Mouse (Mus musculus) limb, embryonic 14.5 days (tissue): ENCODE measurements around the gene Cd160. TPM values are rescaled to one million over a fixed set of nuclear protein-coding genes. Genes with fewer than 3 reads are reported as not detected.

Experiments
- ATAC-seq: fragments of 200-750 bp; cut with Nextera tagmentation; 2 replicates; pipeline ENCODE4 v1.8.0; 2017; ENCODE audit warnings: low read depth, moderate number of reproducible peaks, moderate TSS enrichment; ENCODE audit not compliant: low FRiP score
- DNase-seq: peaks from one replicate; pipeline ENCODE4 v3.0.0-alpha.2; 2015; ENCODE audit warnings: low spot score
- H3K27ac ChIP-seq: fragments of 300-500 bp; sonication (generic); replicated peaks from 2 replicates; pipeline ENCODE4 v1.5.1; 2014; ENCODE audit warnings: low read depth, mild to moderate bottlenecking, low read length, moderate library complexity, mixed read lengths
- H3K27me3 ChIP-seq: fragments of 300-500 bp; sonication (generic); 2 replicates; pipeline ENCODE4 v1.6.1; 2014; ENCODE audit warnings: low read length, mixed read lengths; ENCODE audit not compliant: control insufficient read depth, insufficient read depth
- H3K36me3 ChIP-seq: fragments of 300-500 bp; sonication (generic); 2 replicates; pipeline ENCODE4 v1.6.1; 2014; ENCODE audit warnings: mild to moderate bottlenecking, low read length, moderate library complexity, mixed read lengths; ENCODE audit not compliant: control insufficient read depth, insufficient read depth
- H3K4me1 ChIP-seq: fragments of 300-500 bp; sonication (generic); 2 replicates; pipeline ENCODE4 v1.6.1; 2014; ENCODE audit warnings: antibody characterized with exemption, low read length, mixed read lengths; ENCODE audit not compliant: control insufficient read depth, insufficient read depth
- H3K4me2 ChIP-seq: fragments of 300-500 bp; sonication (generic); replicated peaks from 2 replicates; pipeline ENCODE4 v1.6.1; 2014; ENCODE audit warnings: low read depth, mild to moderate bottlenecking, low read length, moderate library complexity; ENCODE audit not compliant: severe bottlenecking
- H3K4me3 ChIP-seq: fragments of 300-500 bp; sonication (generic); replicated peaks from 2 replicates; pipeline ENCODE4 v1.5.1; 2014; ENCODE audit warnings: low read length
- H3K9ac ChIP-seq: fragments of 300-500 bp; sonication (generic); 2 replicates; pipeline ENCODE4 v1.6.1; 2014; ENCODE audit warnings: mild to moderate bottlenecking, low read depth, low read length, moderate library complexity; ENCODE audit not compliant: severe bottlenecking
- H3K9me3 ChIP-seq: fragments of 300-500 bp; sonication (generic); 2 replicates; pipeline ENCODE4 v1.6.1; 2016; ENCODE audit warnings: low read length; ENCODE audit not compliant: control insufficient read depth
- POLR2A ChIP-seq: fragments of 200-500 bp; IDR thresholded peaks from 2 replicates; pipeline ENCODE4 v1.8.0; 2012; ENCODE audit warnings: inconsistent platforms, mild to moderate bottlenecking, moderate library complexity, borderline replicate concordance; ENCODE audit not compliant: insufficient read depth, insufficient read length; ENCODE audit errors: extremely low read depth
- WGBS: fragments of 180-500 bp; shearing (Covaris S2); extraction: QIAGEN DNeasy Blood & Tissue Kit; methylation state at CpG from one replicate; pipeline ENCODE4 v1.1.7; 2014; 5-methylcytosine and 5-hydroxymethylcytosine counted together
- polyA plus RNA-seq, 2 experiments: library from polyadenylated mRNA; depleted of rRNA in 1 of 2; stranded (reverse) in 1 of 2; unstranded in 1 of 2; fragments of >200 nt; fragmentation: Nextera tagmentation in 1 of 2; extraction: Ambion mirVana in 1 of 2; gene quantifications; 2 replicates each; pipeline versions ENCODE4 v1.2.1 to v1.2.3; 2012 to 2014

The Cd160 gene
- 0.09 TPM in 1 of 2 replicates, not detected in the other for polyA plus RNA-seq (2012; rRNA removed)
- polyA plus RNA-seq (2014; fragmentation: Nextera tagmentation; extraction: Ambion mirVana): 0.15 and 0.23 TPM in 2 replicates

DNA sequence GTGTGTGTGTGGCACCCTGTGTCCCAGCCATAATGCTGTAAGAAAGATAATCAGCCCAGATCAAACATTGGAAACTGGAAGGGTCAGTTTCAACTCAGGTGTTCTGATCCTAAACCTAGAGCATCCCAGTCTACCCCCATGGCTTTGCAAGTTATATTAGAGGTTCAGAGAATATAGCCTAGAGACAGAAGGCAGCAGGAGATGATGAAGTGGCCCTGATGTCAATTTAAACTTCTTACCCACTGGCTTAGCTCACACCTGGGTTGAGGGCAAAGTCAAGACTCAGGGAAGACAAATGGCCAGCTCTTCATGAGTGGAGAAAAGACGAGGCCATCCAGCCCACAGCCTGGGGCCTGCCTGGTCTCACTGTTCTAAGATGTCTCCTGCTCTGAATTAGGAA lies at the start of gene Cd160, which contains the start of gene Pdzk1:
Cd160 (minus strand) TSS at position 368 of the 400 bp plus-strand sequence.
Pdzk1 (plus strand) TSS at position 301 of the 400 bp plus-strand sequence.
- Histone ChIP-seq H3K27me3 (no peaks in the 10 kb centered on the region), H3K36me3 (no peaks in the 10 kb centered on the region), H3K9me3 (no peaks in the 10 kb centered on the region), H3K9ac (no peak within 1 kb of the TSS), H3K27ac (no peak within 1 kb of the TSS), H3K4me2 (no peak within 1 kb of the TSS), H3K4me3 (no peak within 1 kb of the TSS), H3K4me1 (no peaks in the 10 kb centered on the region)
- TF ChIP-seq POLR2A: no peak
- ATAC-seq: no peak
- DNase-seq: no peak
- 70% methylated on average over 1 of the region's 1 CpGs for WGBS

DNA sequence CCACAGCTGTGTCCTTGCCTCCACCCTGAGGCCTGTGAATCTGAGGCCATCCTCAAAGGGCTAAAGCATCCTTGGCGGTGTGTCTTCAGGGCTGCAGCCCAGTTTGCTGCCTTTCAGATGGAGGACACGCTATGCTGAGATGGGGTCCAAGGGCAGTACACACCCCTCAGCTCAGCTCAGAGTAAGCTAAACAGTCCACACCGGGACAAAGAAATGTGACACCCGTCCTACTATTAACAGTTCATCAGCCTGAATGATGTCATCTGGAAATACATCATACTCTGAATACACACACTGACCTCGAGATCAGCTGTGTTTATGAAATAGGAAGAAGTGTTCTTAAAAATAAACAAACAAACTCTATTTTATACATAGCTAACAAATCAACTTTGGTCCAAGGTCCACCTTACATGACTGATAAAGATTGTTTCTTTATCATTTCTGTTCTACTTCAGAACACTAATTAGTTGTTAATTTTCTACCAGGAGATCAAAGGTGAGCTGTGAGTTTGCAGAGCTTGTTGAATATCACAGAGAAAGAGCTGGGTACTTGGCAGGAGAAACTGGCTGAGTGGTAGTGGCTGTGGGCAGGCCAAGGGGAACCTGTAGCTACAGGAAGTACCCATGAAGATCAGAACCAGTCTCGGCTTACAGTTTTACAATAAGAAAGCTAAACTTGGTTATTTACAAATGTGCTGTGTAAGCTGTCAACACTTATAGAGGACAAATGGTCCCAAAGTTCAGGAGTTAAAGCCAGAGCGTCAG lies 45.8 kb upstream of the Cd160 start:
- no peak for TF ChIP-seq POLR2A
- no peaks in the 10 kb centered on the region for H3K27me3 ChIP-seq
- H3K36me3 ChIP-seq: peaks cover 65% of the 10 kb centered on the region
- H3K4me3 ChIP-seq: no peak overlapping the region
- no peaks in the 10 kb centered on the region for H3K9me3 ChIP-seq
- no peak overlapping the region for H3K27ac ChIP-seq
- DNase-seq (no peak), ATAC-seq (no peak)
- 80% methylated on average over 7 of the region's 7 CpGs for WGBS
- H3K4me1 ChIP-seq: no peaks in the 10 kb centered on the region
- no peak overlapping the region for H3K4me2 ChIP-seq
- H3K9ac ChIP-seq: no peak overlapping the region

DNA sequence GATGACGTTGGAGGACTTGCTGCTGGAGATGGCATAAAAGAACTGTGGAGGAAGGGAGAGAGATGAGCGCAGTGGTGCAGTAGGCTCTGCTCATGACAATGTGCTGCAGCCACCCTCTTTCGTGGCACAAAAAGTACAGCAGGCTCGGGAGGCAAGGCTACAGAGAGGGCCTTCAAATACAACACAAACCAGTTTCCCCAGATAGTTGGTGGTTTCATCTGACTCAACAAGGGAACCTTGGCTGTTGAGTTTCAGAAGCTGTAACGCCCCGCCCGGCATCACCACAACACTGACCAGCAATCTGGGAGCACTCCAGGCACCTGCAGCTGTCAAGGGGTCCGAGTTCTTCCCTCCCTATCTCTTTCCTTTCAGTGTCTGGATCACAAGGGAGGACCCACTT lies 43.4 kb upstream of the Cd160 start:
- TF ChIP-seq POLR2A: no peak
- H3K36me3 ChIP-seq: peaks cover 66% of the 10 kb centered on the region
- 95% methylated on average over 8 of the region's 8 CpGs for WGBS
- no peak overlapping the region for H3K9ac ChIP-seq
- H3K27me3 ChIP-seq: no peaks in the 10 kb centered on the region
- no peaks in the 10 kb centered on the region for H3K9me3 ChIP-seq
- ATAC-seq (no peak), DNase-seq (no peak)
- H3K4me2 ChIP-seq: no peak overlapping the region
- H3K4me1 ChIP-seq: no peaks in the 10 kb centered on the region
- H3K4me3 ChIP-seq: no peak overlapping the region
- H3K27ac ChIP-seq: no peak overlapping the region

DNA sequence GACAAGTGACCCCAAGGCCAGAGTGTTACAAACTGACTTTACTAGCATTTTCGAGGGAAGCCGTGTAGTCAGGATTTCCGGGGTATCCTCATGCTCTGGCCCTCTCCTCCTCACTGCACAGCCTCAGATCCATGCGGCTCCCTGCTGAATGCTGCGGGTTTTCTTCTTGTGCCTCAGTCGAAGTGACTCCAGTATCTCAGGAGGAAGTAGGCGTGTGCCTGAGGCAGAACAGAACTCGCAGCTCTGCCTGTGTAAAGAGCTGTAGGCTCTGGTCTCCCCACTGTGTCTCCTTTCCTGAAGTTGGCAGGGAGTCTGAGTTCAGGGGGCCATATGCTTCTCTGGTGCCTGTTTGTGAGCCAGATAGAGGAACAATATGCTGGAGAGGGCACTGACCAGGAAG lies 41.9 kb upstream of the Cd160 start:
- ATAC-seq: no peak
- H3K27ac ChIP-seq: no peak overlapping the region
- DNase-seq: no peak
- TF ChIP-seq POLR2A: no peak
- H3K4me3 ChIP-seq: no peak overlapping the region
- no peaks in the 10 kb centered on the region for H3K9me3 ChIP-seq
- H3K4me2 ChIP-seq: no peak overlapping the region
- peaks cover 66% of the 10 kb centered on the region for H3K36me3 ChIP-seq
- H3K27me3 ChIP-seq: no peaks in the 10 kb centered on the region
- no peak overlapping the region for H3K9ac ChIP-seq
- 87% methylated on average over 8 of the region's 8 CpGs for WGBS
- H3K4me1 ChIP-seq: no peaks in the 10 kb centered on the region

DNA sequence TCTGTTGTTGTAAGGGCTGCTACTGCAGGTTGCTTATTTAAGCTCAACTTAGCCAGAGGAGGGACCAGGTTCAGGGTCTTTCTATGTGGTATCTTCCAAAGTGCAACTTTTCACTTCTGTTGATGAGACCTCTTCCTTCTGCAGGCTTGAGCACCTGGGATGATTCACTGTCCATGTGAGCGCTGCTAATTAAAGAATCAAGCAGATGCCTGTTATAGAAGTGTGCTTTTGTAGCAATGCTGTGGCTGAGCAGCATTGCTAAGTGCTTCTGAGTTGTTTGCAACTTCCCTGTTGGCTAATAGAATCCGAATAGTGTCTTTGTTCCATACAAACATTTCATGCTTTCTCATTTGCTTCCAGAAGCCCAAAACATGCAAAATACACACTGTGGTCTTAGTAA lies 41.1 kb upstream of the Cd160 start:
- TF ChIP-seq POLR2A: no peak
- DNase-seq: no peak
- Histone ChIP-seq H3K9ac (no peak overlapping the region), H3K4me2 (no peak overlapping the region), H3K4me1 (no peaks in the 10 kb centered on the region), H3K27me3 (no peaks in the 10 kb centered on the region), H3K9me3 (no peaks in the 10 kb centered on the region), H3K27ac (no peak overlapping the region), H3K4me3 (no peak overlapping the region), H3K36me3 (peaks cover 62% of the 10 kb centered on the region)
- WGBS: 82% methylated on average over 2 of the region's 2 CpGs
- ATAC-seq: no peak
